Mouse (Mus musculus): ENCODE measurements around the gene St3gal4. TPM values are rescaled to one million over a fixed set of nuclear protein-coding genes. Genes with fewer than 3 reads are reported as not detected.
A peak's percentile ranks its signal among the peaks of the same experiment; 100 is the strongest.

St3gal4 gene
- polyA plus RNA-seq, 1 experiment from 2014 or later, result 27.9 TPM

DNA sequence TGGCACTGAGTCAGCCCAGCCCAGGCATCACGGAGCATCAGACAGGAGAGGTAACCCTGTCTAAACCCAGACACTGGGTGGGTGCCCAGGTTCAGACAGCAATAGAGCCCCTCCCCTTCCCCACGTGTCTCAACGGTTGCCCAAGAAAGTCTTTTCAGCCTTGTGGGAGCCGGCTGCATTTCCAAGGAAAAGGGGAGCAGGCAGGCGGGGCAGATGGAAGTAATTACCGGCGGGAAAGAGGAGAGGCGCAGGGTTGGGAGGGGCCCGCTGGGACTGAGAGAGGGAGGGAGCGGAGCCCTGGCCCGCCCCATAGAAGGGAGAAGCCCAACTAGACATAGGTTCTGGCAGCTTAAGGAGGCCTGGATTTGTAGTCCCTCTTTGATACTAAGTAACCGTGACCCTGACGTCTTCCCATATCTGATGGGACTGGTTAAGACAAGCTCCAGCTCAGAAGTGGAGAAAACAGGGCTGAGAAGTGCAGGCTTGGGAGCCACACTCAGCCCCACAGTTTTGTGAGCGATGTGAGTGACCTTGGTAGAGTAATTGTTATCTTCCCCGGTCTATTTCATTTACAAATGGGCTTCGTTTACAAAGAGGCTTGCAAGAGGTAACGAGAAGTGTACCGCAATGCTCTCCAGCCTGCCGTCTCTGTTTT lies 7.0 kb downstream of the St3gal4 start:
- no peaks in the 10 kb centered on the region for H3K27me3 ChIP-seq (replicated peaks)
- peaks cover 92% of the 10 kb centered on the region for H3K4me1 ChIP-seq
- H3K4me3 ChIP-seq, result no peak overlapping the region; the same call in 1 of the 2 replicates
- 59% methylated on average over 19 of the region's 19 CpGs for WGBS (ENCODE audit: insufficient replicate concordance)
- peak overlapping the region; percentile 76 for H3K27ac ChIP-seq
- H3K36me3 ChIP-seq, result peaks cover 61% of the 10 kb centered on the region
- no peak for ATAC-seq
- peak overlapping the region; percentile 44 for H3K4me2 ChIP-seq
- peak overlapping the region; percentile 55 for H3K9ac ChIP-seq
- no peaks in the 10 kb centered on the region for H3K9me3 ChIP-seq (replicated peaks)

DNA sequence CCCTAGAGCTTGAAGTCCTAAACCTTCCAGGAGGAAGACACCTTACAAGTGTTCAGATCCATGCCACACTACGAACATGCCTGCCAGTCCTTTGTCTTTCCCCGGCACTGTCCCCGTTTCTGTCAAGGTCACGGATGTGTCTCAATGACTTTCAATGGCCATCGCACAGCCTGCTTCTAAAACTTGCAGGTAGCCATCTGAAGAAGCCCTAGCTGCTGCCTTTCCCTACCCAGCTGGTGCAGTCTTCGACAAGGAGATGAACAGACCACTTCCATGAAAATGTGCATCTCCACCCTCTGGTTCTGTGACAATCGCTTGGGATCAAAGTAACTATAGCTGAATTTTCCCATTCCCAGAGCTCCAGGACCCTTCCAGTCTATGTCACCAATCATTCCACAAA lies 7.6 kb downstream of the St3gal4 start:
- H3K27ac ChIP-seq, result peak overlapping the region; percentile 76
- ATAC-seq, result no peak
- H3K4me2 ChIP-seq, result peak overlapping the region; percentile 44
- peaks cover 61% of the 10 kb centered on the region for H3K36me3 ChIP-seq
- H3K9me3 ChIP-seq (replicated peaks), result no peaks in the 10 kb centered on the region
- peaks cover 97% of the 10 kb centered on the region for H3K4me1 ChIP-seq
- peak overlapping the region; percentile 55 for H3K9ac ChIP-seq
- no peaks in the 10 kb centered on the region for H3K27me3 ChIP-seq (replicated peaks)
- 74% methylated on average over 7 of the region's 7 CpGs for WGBS (ENCODE audit: insufficient replicate concordance)
- no peak overlapping the region for H3K4me3 ChIP-seq

DNA sequence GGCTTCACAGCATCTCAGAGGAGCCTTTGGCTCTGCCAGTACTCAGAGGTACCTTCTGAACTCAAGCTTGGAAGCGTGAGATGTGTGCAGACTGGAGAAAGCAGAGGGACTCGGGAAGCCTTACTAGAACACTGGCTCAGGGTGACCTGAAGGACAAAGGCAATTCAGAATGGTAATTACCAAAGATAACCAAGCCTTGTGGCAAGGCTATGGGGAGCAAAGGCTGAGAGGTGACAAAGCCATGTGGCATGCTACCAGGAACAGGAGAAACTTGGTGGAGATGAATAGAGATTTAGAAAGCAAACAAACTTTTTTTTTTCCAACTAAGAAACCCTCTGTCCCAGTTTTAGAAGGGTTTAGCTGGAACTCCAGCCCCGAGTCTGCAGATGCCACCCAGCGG lies 8.5 kb downstream of the St3gal4 start:
- 69% methylated on average over 4 of the region's 4 CpGs for WGBS (ENCODE audit: insufficient replicate concordance)
- peaks cover 98% of the 10 kb centered on the region for H3K4me1 ChIP-seq
- H3K4me2 ChIP-seq, result peak overlapping the region; percentile 44
- peak overlapping the region; percentile 55 for H3K9ac ChIP-seq
- peaks cover 61% of the 10 kb centered on the region for H3K36me3 ChIP-seq
- H3K27me3 ChIP-seq (replicated peaks), result no peaks in the 10 kb centered on the region
- H3K4me3 ChIP-seq, result peak overlapping the region; percentile 6; the same call in 1 of the 2 replicates
- H3K9me3 ChIP-seq (replicated peaks), result no peaks in the 10 kb centered on the region
- ATAC-seq, result no peak
- H3K27ac ChIP-seq, result peak overlapping the region; percentile 76

DNA sequence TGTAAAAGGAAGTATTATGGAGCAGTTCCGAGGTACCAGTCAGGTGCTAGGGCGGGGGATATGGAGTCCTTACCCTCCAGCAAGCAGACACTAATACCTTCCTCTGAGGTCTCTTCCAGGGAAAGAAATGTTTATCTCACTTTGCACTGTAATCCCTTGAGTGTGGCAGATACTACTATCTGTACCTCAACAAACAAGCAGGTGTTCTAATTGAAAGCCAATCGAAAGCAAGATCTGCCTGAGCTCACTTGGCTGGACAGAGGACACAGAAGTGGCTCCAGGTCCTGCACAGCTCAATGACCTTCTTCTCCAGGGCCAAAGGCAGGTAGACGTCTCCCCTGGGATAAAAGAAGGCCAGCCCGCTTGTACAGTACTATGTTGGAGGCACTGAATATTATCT lies 9.0 kb downstream of the St3gal4 start:
- H3K36me3 ChIP-seq, result peaks cover 61% of the 10 kb centered on the region
- peak overlapping the region; percentile 44 for H3K4me2 ChIP-seq
- H3K9ac ChIP-seq, result peak overlapping the region; percentile 55
- WGBS (ENCODE audit: insufficient replicate concordance), result 52% methylated on average over 5 of the region's 5 CpGs
- H3K4me3 ChIP-seq, result peak overlapping the region; percentile 6; the same call in 1 of the 2 replicates
- no peaks in the 10 kb centered on the region for H3K27me3 ChIP-seq (replicated peaks)
- no peaks in the 10 kb centered on the region for H3K9me3 ChIP-seq (replicated peaks)
- H3K4me1 ChIP-seq, result peaks cover 98% of the 10 kb centered on the region
- peak overlapping the region; percentile 76 for H3K27ac ChIP-seq
- peak; percentile 27 for ATAC-seq

DNA sequence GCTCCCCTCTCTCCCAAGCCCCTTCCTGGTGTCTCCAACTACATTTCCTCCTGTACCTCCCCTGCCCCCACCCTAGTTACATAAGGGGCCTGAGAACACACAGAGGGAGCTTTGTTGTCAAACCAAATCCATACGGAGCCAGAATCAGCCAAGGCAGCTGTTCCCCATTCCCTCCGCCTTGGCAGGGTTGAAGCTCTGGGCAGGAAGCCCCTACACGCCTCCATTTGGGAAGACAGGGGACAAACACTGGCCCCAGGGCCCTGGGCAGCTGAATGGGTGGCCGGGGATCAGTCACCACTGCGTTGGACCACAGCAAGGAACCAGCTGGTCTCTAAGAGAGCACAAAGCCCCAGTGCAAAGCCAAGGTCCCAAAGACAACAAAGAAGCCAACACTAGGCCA lies 10.2 kb downstream of the St3gal4 start:
- Histone ChIP-seq H3K27me3 (replicated peaks) (no peaks in the 10 kb centered on the region), H3K4me1 (peaks cover 97% of the 10 kb centered on the region), H3K27ac (peak overlapping the region; percentile 76), H3K4me3 (no peak overlapping the region), H3K36me3 (peaks cover 62% of the 10 kb centered on the region), H3K9ac (peak overlapping the region; percentile 55), H3K4me2 (peak overlapping the region; percentile 44), H3K9me3 (replicated peaks) (no peaks in the 10 kb centered on the region)
- WGBS (ENCODE audit: insufficient replicate concordance), result 55% methylated on average over 5 of the region's 5 CpGs
- no peak for ATAC-seq

DNA sequence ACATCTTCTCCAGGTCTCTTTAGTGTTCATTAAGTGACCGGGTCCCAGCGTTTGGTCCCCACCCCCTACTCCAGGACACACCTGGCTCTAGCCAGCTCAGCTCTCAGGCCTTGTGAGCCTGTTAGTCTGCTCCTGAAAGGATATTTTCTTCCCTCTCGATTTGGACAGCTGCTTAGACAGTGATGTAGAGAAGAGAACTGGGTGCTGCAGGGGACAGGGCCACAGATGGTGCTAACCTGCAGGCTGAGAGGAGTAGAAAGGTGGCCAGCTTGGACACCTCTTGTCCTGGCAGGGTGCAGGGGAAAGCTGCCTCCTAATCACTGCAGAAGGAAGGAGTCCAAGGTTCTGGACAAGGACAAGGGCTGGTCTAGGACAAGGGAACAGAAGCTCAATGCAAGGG lies 11.0 kb downstream of the St3gal4 start:
- Histone ChIP-seq H3K4me2 (no peak overlapping the region), H3K9me3 (replicated peaks) (no peaks in the 10 kb centered on the region), H3K27me3 (replicated peaks) (no peaks in the 10 kb centered on the region), H3K4me1 (peaks cover 94% of the 10 kb centered on the region), H3K4me3 (no peak overlapping the region), H3K36me3 (peaks cover 60% of the 10 kb centered on the region), H3K27ac (peak overlapping the region; percentile 62; the same call in 1 of the 2 replicates), H3K9ac (peak overlapping the region; percentile 18; the same call in 1 of the 2 replicates)
- ATAC-seq, result no peak
- 73% methylated on average over 3 of the region's 3 CpGs for WGBS (ENCODE audit: insufficient replicate concordance)

DNA sequence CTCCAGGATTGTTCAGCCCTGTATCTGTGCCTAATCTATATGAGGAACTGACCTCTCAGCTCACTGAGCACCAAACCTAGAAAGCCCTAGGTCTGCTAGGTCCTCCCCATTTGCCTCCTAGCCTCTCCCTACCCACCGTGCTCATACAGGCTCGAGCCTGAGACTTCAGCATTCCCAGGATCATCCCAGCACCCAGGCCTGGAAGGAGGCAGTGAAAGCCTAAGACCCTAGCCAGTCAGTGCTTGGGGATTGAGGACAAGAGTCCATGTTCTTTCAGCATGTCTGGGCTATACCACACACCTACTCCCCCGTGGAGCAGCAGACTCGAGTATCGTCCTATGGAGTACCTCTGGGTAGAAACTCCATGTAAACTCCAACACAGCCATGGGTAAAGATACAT lies 11.7 kb downstream of the St3gal4 start:
- Histone ChIP-seq H3K4me2 (peak overlapping the region; percentile 20; the same call in 1 of the 2 replicates), H3K36me3 (peaks cover 62% of the 10 kb centered on the region), H3K4me1 (peaks cover 90% of the 10 kb centered on the region), H3K4me3 (no peak overlapping the region), H3K27ac (peak overlapping the region; percentile 62), H3K9ac (0 out of 2 replicates have a peak overlapping the region, but pooled peaks have one; percentile 48), H3K9me3 (replicated peaks) (no peaks in the 10 kb centered on the region), H3K27me3 (replicated peaks) (no peaks in the 10 kb centered on the region)
- ATAC-seq, result no peak
- 82% methylated on average over 5 of the region's 5 CpGs for WGBS (ENCODE audit: insufficient replicate concordance)

DNA sequence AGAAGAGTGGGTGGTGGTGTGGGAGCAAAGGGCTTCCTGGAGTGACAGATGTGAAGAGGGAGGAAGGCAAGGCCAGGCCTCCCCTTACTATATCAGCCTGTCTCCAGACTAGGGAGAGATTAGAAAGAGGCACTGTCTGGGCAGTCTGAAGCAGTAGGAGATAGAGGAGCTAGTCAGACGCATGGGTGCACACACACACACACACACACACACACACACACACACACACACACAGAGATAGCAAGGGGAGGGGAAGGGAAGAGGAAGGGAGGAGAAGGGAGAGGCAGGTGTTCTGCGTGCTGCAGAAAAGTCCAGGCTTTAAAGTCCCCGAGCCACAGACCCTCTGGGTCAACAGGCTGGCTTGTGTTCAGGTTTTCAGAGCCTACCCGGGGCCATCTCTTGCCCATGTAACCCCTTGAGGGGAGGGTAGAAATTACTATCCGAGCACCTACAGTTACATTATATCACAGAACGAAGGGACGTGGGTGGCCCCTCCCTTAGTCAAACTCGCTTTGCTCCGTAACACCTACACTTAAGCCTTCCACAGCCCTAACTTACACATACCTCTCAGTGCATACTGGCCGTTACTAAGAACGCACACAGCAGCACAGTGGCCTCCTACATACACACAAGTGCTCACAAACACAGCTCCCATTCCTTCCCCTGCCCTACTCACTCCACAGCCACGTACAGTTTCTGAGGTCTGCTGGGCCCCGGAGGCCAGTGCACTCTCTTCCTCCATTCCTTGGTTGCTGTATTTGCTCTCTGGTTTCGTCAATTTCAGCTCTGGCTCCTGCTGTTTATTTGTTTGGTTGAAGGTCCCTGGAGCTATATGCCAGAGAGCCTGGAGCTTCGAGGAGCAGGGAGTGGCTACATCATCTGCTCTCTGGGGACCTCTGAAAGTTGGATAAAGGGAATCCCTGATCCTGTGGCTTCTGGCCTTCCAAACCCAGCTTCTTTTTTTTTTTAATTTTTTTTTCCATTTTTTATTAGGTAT lies 12.9 kb downstream of the St3gal4 start:
- Histone ChIP-seq H3K9ac (peak overlapping the region; percentile 57), H3K27me3 (replicated peaks) (no peaks in the 10 kb centered on the region), H3K27ac (peak overlapping the region; percentile 88), H3K4me1 (peaks cover 78% of the 10 kb centered on the region), H3K4me2 (peak overlapping the region; percentile 66), H3K4me3 (peak overlapping the region; percentile 23), H3K36me3 (peaks cover 60% of the 10 kb centered on the region), H3K9me3 (replicated peaks) (no peaks in the 10 kb centered on the region)
- WGBS (ENCODE audit: insufficient replicate concordance), result 30% methylated on average over 15 of the region's 15 CpGs
- ATAC-seq, result peak; percentile 96

DNA sequence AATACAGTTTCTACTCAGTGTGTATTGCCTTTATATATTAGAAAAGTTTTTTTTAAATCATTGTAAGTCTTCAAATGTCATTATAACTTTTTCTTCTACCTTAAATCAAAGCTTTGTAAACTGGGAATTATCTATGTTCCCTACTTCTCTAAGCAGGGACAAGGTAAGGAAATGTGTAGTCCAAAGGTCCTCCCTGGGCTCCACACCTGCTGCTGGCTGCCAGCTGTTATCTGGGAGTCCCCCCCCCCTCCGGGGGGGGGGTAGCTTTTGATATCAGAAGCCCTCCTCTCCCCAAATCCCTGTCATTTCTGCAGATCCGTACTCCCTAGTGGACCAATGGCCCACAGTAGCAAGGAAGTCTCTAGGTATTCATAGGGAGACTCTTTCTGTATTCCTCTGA lies 13.6 kb downstream of the St3gal4 start:
- Histone ChIP-seq H3K4me2 (peak overlapping the region; percentile 66), H3K9me3 (replicated peaks) (no peaks in the 10 kb centered on the region), H3K4me3 (peak overlapping the region; percentile 23), H3K9ac (peak overlapping the region; percentile 57), H3K27ac (peak overlapping the region; percentile 88), H3K4me1 (peaks cover 76% of the 10 kb centered on the region), H3K27me3 (replicated peaks) (no peaks in the 10 kb centered on the region), H3K36me3 (peaks cover 66% of the 10 kb centered on the region)
- ATAC-seq, result peak; percentile 3; the same call in 1 of the 2 replicates
- 33% methylated on average over 2 of the region's 2 CpGs for WGBS (ENCODE audit: insufficient replicate concordance)

DNA sequence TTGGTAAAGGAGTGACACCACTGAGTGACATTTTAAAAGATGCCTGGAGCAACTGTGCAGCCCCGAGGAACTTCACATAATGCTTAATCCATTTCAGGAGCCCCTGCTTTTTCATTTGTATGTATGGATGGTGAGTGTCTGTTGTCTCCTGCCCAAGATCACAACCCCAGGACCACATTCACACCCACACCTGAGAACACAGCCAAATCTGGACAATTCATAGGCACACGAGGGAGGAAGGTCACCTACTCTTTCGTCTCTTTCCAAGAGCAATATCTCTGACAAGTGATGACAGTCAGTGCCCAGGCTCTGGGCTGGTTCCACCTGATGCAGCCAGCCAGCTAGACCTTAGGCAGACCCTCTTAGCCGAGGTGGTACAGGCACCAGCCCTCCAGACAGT lies 14.4 kb downstream of the St3gal4 start:
- H3K4me3 ChIP-seq, result no peak overlapping the region
- H3K27ac ChIP-seq, result peak overlapping the region; percentile 56
- H3K4me1 ChIP-seq, result peaks cover 75% of the 10 kb centered on the region
- peak overlapping the region; percentile 66 for H3K4me2 ChIP-seq
- peaks cover 59% of the 10 kb centered on the region for H3K36me3 ChIP-seq
- no peaks in the 10 kb centered on the region for H3K9me3 ChIP-seq (replicated peaks)
- H3K27me3 ChIP-seq (replicated peaks), result no peaks in the 10 kb centered on the region
- WGBS (ENCODE audit: insufficient replicate concordance), result 70% methylated on average over 4 of the region's 4 CpGs
- H3K9ac ChIP-seq, result peak overlapping the region; percentile 57
- ATAC-seq, result no peak

DNA sequence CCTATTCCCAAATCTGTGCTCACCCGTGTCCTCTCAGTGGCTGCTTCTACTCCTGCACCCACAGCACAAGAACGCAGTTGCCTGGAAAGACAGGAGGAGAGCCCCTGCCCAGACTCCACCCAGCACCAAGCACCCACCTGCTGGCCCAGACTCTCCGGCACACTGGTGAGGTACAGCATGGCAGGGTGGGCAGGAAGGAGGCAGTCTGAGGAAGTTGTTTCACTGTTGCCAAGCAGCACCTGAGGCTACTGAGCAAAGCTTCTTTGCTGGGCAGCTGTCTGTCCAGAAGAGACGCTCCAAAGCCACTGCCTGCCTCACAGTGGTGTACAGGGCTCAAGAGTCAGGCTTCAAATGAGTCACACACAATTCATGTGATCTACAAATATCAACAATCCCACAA lies 20.3 kb downstream of the St3gal4 start:
- 69% methylated on average over 4 of the region's 4 CpGs for WGBS (ENCODE audit: insufficient replicate concordance)
- peaks cover 46% of the 10 kb centered on the region for H3K36me3 ChIP-seq
- peak overlapping the region; percentile 21; the same call in 1 of the 2 replicates for H3K4me2 ChIP-seq
- H3K27me3 ChIP-seq (replicated peaks), result no peaks in the 10 kb centered on the region
- ATAC-seq, result 0 out of 2 replicates have a peak, but pooled peaks have one; percentile 15
- no peak overlapping the region for H3K4me3 ChIP-seq
- peaks cover 67% of the 10 kb centered on the region for H3K4me1 ChIP-seq
- no peaks in the 10 kb centered on the region for H3K9me3 ChIP-seq (replicated peaks)
- peak overlapping the region; percentile 12 for H3K27ac ChIP-seq
- peak overlapping the region; percentile 48; the same call in 1 of the 2 replicates for H3K9ac ChIP-seq
